Mouse (Mus musculus) midbrain, embryonic 15.5 days (tissue): ENCODE measurements at regions not wholly inside any gene's neighbourhood (a gene's known extent, or its start where the extent isn't known, plus 50 kb on each side); places are given as distances from the start of the nearest gene placed in this dataset.
A peak's percentile ranks its signal among the peaks of the same experiment; 100 is the strongest.

ENCODE experiments used
- ATAC-seq: fragments of 200-750 bp; cut with Nextera tagmentation; replicated peaks from 2 replicates; pipeline ENCODE4 v1.8.0; 2017; ENCODE audit warnings: moderate TSS enrichment
- H3K27ac ChIP-seq: fragments of 300-500 bp; sonication (generic); 2 replicates; pipeline ENCODE4 v1.5.1; 2015; ENCODE audit warnings: mild to moderate bottlenecking, inconsistent platforms
- H3K27me3 ChIP-seq: fragments of 300-500 bp; sonication (generic); replicated peaks from 2 replicates; pipeline ENCODE4 v1.6.1; 2015; ENCODE audit warnings: inconsistent platforms
- H3K36me3 ChIP-seq: fragments of 300-500 bp; sonication (generic); replicated peaks from 2 replicates; pipeline ENCODE4 v1.6.1; 2015; ENCODE audit warnings: inconsistent platforms
- H3K4me1 ChIP-seq: fragments of 300-500 bp; sonication (generic); 2 replicates; pipeline ENCODE4 v1.6.1; 2015; ENCODE audit warnings: inconsistent platforms
- H3K4me2 ChIP-seq: fragments of 300-500 bp; sonication (generic); 2 replicates; pipeline ENCODE4 v1.6.1; 2015; ENCODE audit warnings: inconsistent platforms, mild to moderate bottlenecking, moderate library complexity
- H3K4me3 ChIP-seq: fragments of 300-500 bp; sonication (generic); 2 replicates; pipeline ENCODE4 v1.5.1; 2015; ENCODE audit warnings: mild to moderate bottlenecking, inconsistent platforms
- H3K9ac ChIP-seq: fragments of 300-500 bp; sonication (generic); 2 replicates; pipeline ENCODE4 v1.6.1; 2015; ENCODE audit warnings: mild to moderate bottlenecking, inconsistent platforms
- H3K9me3 ChIP-seq: fragments of 300-500 bp; sonication (generic); 2 replicates; pipeline ENCODE4 v1.6.1; 2016; ENCODE audit warnings: inconsistent platforms
- WGBS: fragments of 180-500 bp; shearing (Covaris S2); methylation state at CpG from one replicate; pipeline ENCODE4 v1.1.7; 2015; ENCODE audit warnings: mixed read lengths; 5-methylcytosine and 5-hydroxymethylcytosine counted together

- no peak overlapping the region for H3K9ac ChIP-seq
- H3K36me3 ChIP-seq: no peaks in the 10 kb centered on the region
- no peak overlapping the region for H3K27ac ChIP-seq
- WGBS: 45% methylated on average over 3 of the region's 3 CpGs
- no peaks in the 10 kb centered on the region for H3K4me1 ChIP-seq
- no peaks in the 10 kb centered on the region for H3K27me3 ChIP-seq
- H3K4me2 ChIP-seq: no peak overlapping the region
- no peaks in the 10 kb centered on the region for H3K9me3 ChIP-seq
- peak; percentile 63 for ATAC-seq
- H3K4me3 ChIP-seq: no peak overlapping the region
Observed at GRCm38 (mm10) chrX:67304907-67305603, 388.3 kb downstream of the Gm1140 start.

DNA sequence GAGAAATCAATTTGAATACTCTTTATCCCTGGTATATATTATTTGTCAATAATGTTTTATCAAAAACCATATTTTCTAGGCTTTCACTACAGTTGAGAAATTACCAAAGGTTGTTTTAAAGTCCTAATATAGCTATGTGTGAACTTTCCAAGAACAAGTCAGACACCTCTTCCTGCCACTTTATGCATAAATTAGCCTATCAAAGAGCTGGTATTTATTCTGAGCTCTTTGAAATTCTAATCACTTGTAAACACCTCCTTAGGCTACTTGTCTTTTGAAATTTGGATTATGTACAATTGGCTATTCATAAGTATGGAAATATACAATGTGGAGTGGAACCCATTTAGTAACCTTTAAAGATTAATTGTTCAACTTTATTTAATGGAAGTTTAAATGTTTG is 409.5 kb downstream of the Gm1140 start:
- Histone ChIP-seq H3K4me1 (no peaks in the 10 kb centered on the region), H3K4me2 (no peak overlapping the region), H3K36me3 (no peaks in the 10 kb centered on the region), H3K4me3 (no peak overlapping the region), H3K27me3 (no peaks in the 10 kb centered on the region), H3K27ac (no peak overlapping the region), H3K9me3 (no peaks in the 10 kb centered on the region), H3K9ac (no peak overlapping the region)
- no peak for ATAC-seq

DNA sequence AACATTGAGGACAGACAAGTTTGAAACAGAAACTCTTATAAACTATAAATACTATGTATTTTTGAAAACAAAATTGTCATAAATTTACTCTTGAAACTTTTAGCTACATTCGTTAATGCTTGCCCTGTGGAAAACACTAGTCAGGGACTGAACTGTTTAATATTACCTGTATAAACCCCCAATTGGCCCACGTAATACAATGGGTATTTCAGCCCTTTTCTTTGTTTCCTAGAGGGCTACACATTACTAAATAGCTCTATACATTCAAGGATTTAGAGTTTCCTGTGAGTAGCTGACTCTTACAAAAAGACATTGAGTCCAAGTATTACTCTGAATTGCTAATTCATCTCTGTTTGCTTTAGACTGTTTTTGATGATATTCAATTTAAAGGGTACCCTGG is 409.9 kb downstream of the Gm1140 start:
- Histone ChIP-seq H3K27me3 (no peaks in the 10 kb centered on the region), H3K36me3 (no peaks in the 10 kb centered on the region), H3K27ac (no peak overlapping the region), H3K4me2 (no peak overlapping the region), H3K4me1 (no peaks in the 10 kb centered on the region), H3K9me3 (no peaks in the 10 kb centered on the region), H3K4me3 (no peak overlapping the region), H3K9ac (no peak overlapping the region)
- no peak for ATAC-seq
- 27% methylated on average over 2 of the region's 2 CpGs for WGBS

GRCm38 (mm10) chrX:67282951-67283350 is 410.4 kb downstream of the Gm1140 start:
- Histone ChIP-seq H3K4me3 (no peak overlapping the region), H3K27ac (no peak overlapping the region), H3K9ac (no peak overlapping the region), H3K27me3 (no peaks in the 10 kb centered on the region), H3K4me1 (no peaks in the 10 kb centered on the region), H3K36me3 (no peaks in the 10 kb centered on the region), H3K4me2 (no peak overlapping the region), H3K9me3 (no peaks in the 10 kb centered on the region)
- peak; percentile 66 for ATAC-seq
- WGBS: 19% methylated on average over 1 of the region's 1 CpGs

GRCm38 (mm10) chrX:67238578-67239328 is 454.6 kb downstream of the Gm1140 start:
- Histone ChIP-seq H3K27me3 (no peaks in the 10 kb centered on the region), H3K27ac (no peak overlapping the region), H3K9ac (no peak overlapping the region), H3K4me3 (no peak overlapping the region), H3K4me1 (no peaks in the 10 kb centered on the region), H3K4me2 (no peak overlapping the region), H3K36me3 (no peaks in the 10 kb centered on the region), H3K9me3 (no peaks in the 10 kb centered on the region)
- ATAC-seq: no peak
- 76% methylated on average over 1 of the region's 1 CpGs for WGBS

- no peaks in the 10 kb centered on the region for H3K36me3 ChIP-seq
- ATAC-seq: no peak
- H3K27me3 ChIP-seq: no peaks in the 10 kb centered on the region
- H3K4me1 ChIP-seq: no peaks in the 10 kb centered on the region
- WGBS: 81% methylated on average over 1 of the region's 1 CpGs
- no peak overlapping the region for H3K4me2 ChIP-seq
- no peaks in the 10 kb centered on the region for H3K9me3 ChIP-seq
- no peak overlapping the region for H3K4me3 ChIP-seq
- H3K9ac ChIP-seq: no peak overlapping the region
- no peak overlapping the region for H3K27ac ChIP-seq
Observed at GRCm38 (mm10) chrX:67210236-67210635, 483.1 kb downstream of the Gm1140 start.
